Mouse (Mus musculus) ovary, postnatal 14 days (tissue): ENCODE results near the gene Pafah1b3.

Experiments used
- DNase-seq: peaks from one replicate; pipeline ENCODE4 v3.0.0; 2022; ENCODE audit warnings: low spot score

The Pafah1b3 gene

GRCm38 (mm10) chr7:25305956-25306613 is 8.3 kb upstream of the Pafah1b3 start, which contains the start of gene Tmem145:
Gene Tmem145, plus strand, starts transcription at chr7:25306106.
- no peak for DNase-seq

- no peak for DNase-seq
These were observed 7.7 kb upstream of the Pafah1b3 start for GRCm38 (mm10) chr7:25305481-25305880.

GRCm38 (mm10) chr7:25303685-25304006 is 5.9 kb upstream of the Pafah1b3 start:
- DNase-seq = no peak

GRCm38 (mm10) chr7:25303003-25303684 is 5.4 kb upstream of the Pafah1b3 start:
- no peak for DNase-seq

GRCm38 (mm10) chr7:25301063-25301462 is 3.3 kb upstream of the Pafah1b3 start, which contains the start of gene Prr19:
Gene Prr19, plus strand, starts transcription at chr7:25301411.
- no peak for DNase-seq

- no peak for DNase-seq
These were observed 787 bp downstream of the Pafah1b3 start for GRCm38 (mm10) chr7:25296945-25297453.

GRCm38 (mm10) chr7:25294960-25295722 is 2.6 kb downstream of the Pafah1b3 start:
- no peak for DNase-seq

- DNase-seq = no peak
These were observed 3.3 kb downstream of the Pafah1b3 start for GRCm38 (mm10) chr7:25294495-25294894.

GRCm38 (mm10) chr7:25293191-25293739 is 4.5 kb downstream of the Pafah1b3 start:
- no peak for DNase-seq

- no peak for DNase-seq
These were observed 5.7 kb downstream of the Pafah1b3 start for GRCm38 (mm10) chr7:25292107-25292506.

- no peak for DNase-seq
These were observed 6.9 kb downstream of the Pafah1b3 start for GRCm38 (mm10) chr7:25290911-25291310.

GRCm38 (mm10) chr7:25290463-25290862 is 7.3 kb downstream of the Pafah1b3 start:
- no peak for DNase-seq

- no peak for DNase-seq
These were observed 7.9 kb downstream of the Pafah1b3 start for GRCm38 (mm10) chr7:25289925-25290324.

- DNase-seq = no peak
These were observed 9.1 kb downstream of the Pafah1b3 start for GRCm38 (mm10) chr7:25288721-25289120.

- no peak for DNase-seq
These were observed 9.8 kb downstream of the Pafah1b3 start for GRCm38 (mm10) chr7:25288011-25288410.

GRCm38 (mm10) chr7:25286989-25287388 is 10.8 kb downstream of the Pafah1b3 start:
- DNase-seq = no peak

GRCm38 (mm10) chr7:25285511-25286238 is 12.1 kb downstream of the Pafah1b3 start:
- DNase-seq = no peak

GRCm38 (mm10) chr7:25284766-25285165 is 13.0 kb downstream of the Pafah1b3 start:
- no peak for DNase-seq

- no peak for DNase-seq
These were observed 13.6 kb downstream of the Pafah1b3 start for GRCm38 (mm10) chr7:25284171-25284570.

GRCm38 (mm10) chr7:25283637-25284036 is 14.1 kb downstream of the Pafah1b3 start:
- DNase-seq = no peak

GRCm38 (mm10) chr7:25282731-25283211 is 15.0 kb downstream of the Pafah1b3 start:
- no peak for DNase-seq
